Mouse (Mus musculus): ENCODE data around the gene Wdr31. TPM values are rescaled to one million over a fixed set of nuclear protein-coding genes. Genes with fewer than 3 reads are reported as not detected.
A peak's percentile ranks its signal among the peaks of the same experiment; 100 is the strongest.

Wdr31 gene
- polyA plus RNA-seq, 1 experiment: 0.51 TPM

- TF ChIP-seq POLR2A (IDR thresholded peaks at IDR 0.05; ENCODE audit: low read depth, low read length): no peak
- TF ChIP-seq CTCF (IDR thresholded peaks at IDR 0.05; ENCODE audit: extremely low read depth, insufficient read depth, insufficient read length, insufficient replicate concordance): no peak
- no peak for DNase-seq (ENCODE audit: low read depth in 1 of 2, low spot score in 2 of 2)
- Histone ChIP-seq H3K36me3 (ENCODE audit: control insufficient read depth, insufficient read depth, low read length) (no peaks in the 10 kb centered on the region), H3K4me1 (ENCODE audit: control insufficient read depth, insufficient read depth, insufficient read length) (no peaks in the 10 kb centered on the region), H3K27me3 (ENCODE audit: control insufficient read depth, insufficient read depth, low read length) (no peaks in the 10 kb centered on the region), H3K4me3 (ENCODE audit: extremely low read depth, insufficient read depth, insufficient read length) (no peak overlapping the region), H3K27ac (ENCODE audit: insufficient read depth, low read length) (no peak overlapping the region)
- 96% methylated on average over 3 of the region's 3 CpGs for WGBS
Observed at GRCm38 (mm10) chr4:62459081-62459480, 11.6 kb downstream of the Wdr31 start.

GRCm38 (mm10) chr4:62454995-62455394, 15.7 kb downstream of the Wdr31 start:
- no peaks in the 10 kb centered on the region for H3K27me3 ChIP-seq (ENCODE audit: control insufficient read depth, insufficient read depth, low read length)
- DNase-seq (ENCODE audit: low read depth in 1 of 2, low spot score in 2 of 2): peak in 1 of 2 experiments; percentile 29
- H3K4me3 ChIP-seq (ENCODE audit: extremely low read depth, insufficient read depth, insufficient read length): no peak overlapping the region
- TF ChIP-seq CTCF (IDR thresholded peaks at IDR 0.05; ENCODE audit: extremely low read depth, insufficient read depth, insufficient read length, insufficient replicate concordance) (peak; percentile 40; the same call in 1 of the 2 replicates), POLR2A (IDR thresholded peaks at IDR 0.05; ENCODE audit: low read depth, low read length) (no peak)
- WGBS: 48% methylated on average over 5 of the region's 5 CpGs
- H3K36me3 ChIP-seq (ENCODE audit: control insufficient read depth, insufficient read depth, low read length): no peaks in the 10 kb centered on the region
- no peak overlapping the region for H3K27ac ChIP-seq (ENCODE audit: insufficient read depth, low read length)
- H3K4me1 ChIP-seq (ENCODE audit: control insufficient read depth, insufficient read depth, insufficient read length): no peaks in the 10 kb centered on the region

GRCm38 (mm10) chr4:62440986-62441385, 29.7 kb downstream of the Wdr31 start:
- 84% methylated on average over 4 of the region's 4 CpGs for WGBS
- Histone ChIP-seq H3K4me3 (ENCODE audit: extremely low read depth, insufficient read depth, insufficient read length) (no peak overlapping the region), H3K27me3 (ENCODE audit: control insufficient read depth, insufficient read depth, low read length) (no peaks in the 10 kb centered on the region), H3K4me1 (ENCODE audit: control insufficient read depth, insufficient read depth, insufficient read length) (no peaks in the 10 kb centered on the region), H3K36me3 (ENCODE audit: control insufficient read depth, insufficient read depth, low read length) (no peaks in the 10 kb centered on the region), H3K27ac (ENCODE audit: insufficient read depth, low read length) (no peak overlapping the region)
- no peak for DNase-seq (ENCODE audit: low read depth in 1 of 2, low spot score in 2 of 2)
- no peak for TF ChIP-seq CTCF (IDR thresholded peaks at IDR 0.05; ENCODE audit: extremely low read depth, insufficient read depth, insufficient read length, insufficient replicate concordance)
- TF ChIP-seq POLR2A (IDR thresholded peaks at IDR 0.05; ENCODE audit: low read depth, low read length): no peak

- Histone ChIP-seq H3K27ac (ENCODE audit: insufficient read depth, low read length) (no peak overlapping the region), H3K27me3 (ENCODE audit: control insufficient read depth, insufficient read depth, low read length) (no peaks in the 10 kb centered on the region), H3K4me1 (ENCODE audit: control insufficient read depth, insufficient read depth, insufficient read length) (no peaks in the 10 kb centered on the region), H3K36me3 (ENCODE audit: control insufficient read depth, insufficient read depth, low read length) (no peaks in the 10 kb centered on the region), H3K4me3 (ENCODE audit: extremely low read depth, insufficient read depth, insufficient read length) (no peak overlapping the region)
- 81% methylated on average over 4 of the region's 4 CpGs for WGBS
- DNase-seq (ENCODE audit: low read depth in 1 of 2, low spot score in 2 of 2): no peak
- no peak for TF ChIP-seq CTCF (IDR thresholded peaks at IDR 0.05; ENCODE audit: extremely low read depth, insufficient read depth, insufficient read length, insufficient replicate concordance)
- TF ChIP-seq POLR2A (IDR thresholded peaks at IDR 0.05; ENCODE audit: low read depth, low read length): no peak
Observed at GRCm38 (mm10) chr4:62440544-62440943, 30.2 kb downstream of the Wdr31 start.

- TF ChIP-seq CTCF (IDR thresholded peaks at IDR 0.05; ENCODE audit: extremely low read depth, insufficient read depth, insufficient read length, insufficient replicate concordance) (no peak), POLR2A (IDR thresholded peaks at IDR 0.05; ENCODE audit: low read depth, low read length) (no peak)
- Histone ChIP-seq H3K4me3 (ENCODE audit: extremely low read depth, insufficient read depth, insufficient read length) (no peak overlapping the region), H3K27me3 (ENCODE audit: control insufficient read depth, insufficient read depth, low read length) (no peaks in the 10 kb centered on the region), H3K36me3 (ENCODE audit: control insufficient read depth, insufficient read depth, low read length) (no peaks in the 10 kb centered on the region), H3K27ac (ENCODE audit: insufficient read depth, low read length) (no peak overlapping the region), H3K4me1 (ENCODE audit: control insufficient read depth, insufficient read depth, insufficient read length) (no peaks in the 10 kb centered on the region)
- 50% methylated on average over 4 of the region's 4 CpGs for WGBS
- DNase-seq (ENCODE audit: low read depth in 1 of 2, low spot score in 2 of 2): no peak
Observed at GRCm38 (mm10) chr4:62439793-62440192, 30.9 kb downstream of the Wdr31 start.

- 92% methylated on average over 7 of the region's 7 CpGs for WGBS
Observed at GRCm38 (mm10) chr4:62437871-62438270, 32.8 kb downstream of the Wdr31 start.

GRCm38 (mm10) chr4:62437256-62437778, 33.4 kb downstream of the Wdr31 start:
- DNase-seq (ENCODE audit: low read depth in 1 of 2, low spot score in 2 of 2): no peak
- TF ChIP-seq CTCF (IDR thresholded peaks at IDR 0.05; ENCODE audit: extremely low read depth, insufficient read depth, insufficient read length, insufficient replicate concordance): no peak
- TF ChIP-seq POLR2A (IDR thresholded peaks at IDR 0.05; ENCODE audit: low read depth, low read length): no peak
- no peaks in the 10 kb centered on the region for H3K27me3 ChIP-seq (ENCODE audit: control insufficient read depth, insufficient read depth, low read length)
- no peak overlapping the region for H3K27ac ChIP-seq (ENCODE audit: insufficient read depth, low read length)
- H3K36me3 ChIP-seq (ENCODE audit: control insufficient read depth, insufficient read depth, low read length): no peaks in the 10 kb centered on the region
- whole genome bisulfite sequencing: 80% methylated on average over 3 of the region's 3 CpGs
- no peak overlapping the region for H3K4me3 ChIP-seq (ENCODE audit: extremely low read depth, insufficient read depth, insufficient read length)
- H3K4me1 ChIP-seq (ENCODE audit: control insufficient read depth, insufficient read depth, insufficient read length): no peaks in the 10 kb centered on the region

More at GRCm38 (mm10) chr4:62437871-62438270, 32.8 kb downstream of the Wdr31 start:
- Histone ChIP-seq H3K36me3 (ENCODE audit: control insufficient read depth, insufficient read depth, low read length) (no peaks in the 10 kb centered on the region), H3K4me1 (ENCODE audit: control insufficient read depth, insufficient read depth, insufficient read length) (no peaks in the 10 kb centered on the region), H3K4me3 (ENCODE audit: extremely low read depth, insufficient read depth, insufficient read length) (no peak overlapping the region), H3K27ac (ENCODE audit: insufficient read depth, low read length) (no peak overlapping the region), H3K27me3 (ENCODE audit: control insufficient read depth, insufficient read depth, low read length) (no peaks in the 10 kb centered on the region)
- TF ChIP-seq POLR2A (IDR thresholded peaks at IDR 0.05; ENCODE audit: low read depth, low read length): no peak
- no peak for TF ChIP-seq CTCF (IDR thresholded peaks at IDR 0.05; ENCODE audit: extremely low read depth, insufficient read depth, insufficient read length, insufficient replicate concordance)
- DNase-seq (ENCODE audit: low read depth in 1 of 2, low spot score in 2 of 2): no peak

All from spleen, adult 2 months (tissue).